In the genomic region with DNA sequence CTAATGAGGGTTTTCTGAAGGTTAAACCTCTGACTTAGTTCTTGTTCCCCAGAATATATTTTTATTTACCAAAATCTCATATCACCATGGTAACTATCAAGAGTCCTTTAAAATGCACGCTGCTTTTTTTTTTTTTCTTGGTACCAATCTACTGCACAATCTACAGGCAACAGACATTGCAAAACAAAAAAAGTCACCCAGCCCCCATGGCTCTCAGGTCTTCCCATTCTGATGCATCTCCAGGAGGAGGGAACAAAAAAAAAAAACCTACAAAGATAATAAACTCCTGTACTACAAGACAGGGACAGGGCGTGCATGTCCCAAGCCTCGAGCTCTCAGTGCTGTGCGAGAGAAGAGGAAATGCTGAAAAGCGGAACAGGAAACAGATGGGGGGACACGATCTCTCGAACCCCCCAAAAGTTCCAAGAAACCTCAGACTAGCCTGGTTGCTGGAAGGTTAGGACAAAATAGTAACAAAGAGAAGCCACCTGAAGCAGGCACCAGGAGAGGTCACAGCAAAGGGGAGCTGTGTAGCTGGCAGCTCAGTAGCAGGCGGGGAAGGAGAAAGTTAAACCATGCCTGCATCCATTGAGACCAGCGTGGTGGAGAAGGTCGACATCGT, we compare ENCODE assay signal across 9 mouse cellular contexts.
A peak's percentile ranks its signal among the peaks of the same experiment; 100 is the strongest.
DNase-seq lines count a peak whose midpoint lies in the region; ATAC-seq lines count a peak whose summit lies in the region.
"Had no signal": no experiment of that assay in that cellular context is flagged by ENCODE, and none has a peak within 500 bp of the region (broad histone marks: within the 10 kb centered on the region; RNA-seq: fewer than 3 reads in every experiment).

No protein-coding gene starts in this region.

- H3K9me3 ChIP-seq in kidney, embryonic 16.5 days (ENCODE audit: low read length): no peaks in the 10 kb centered on the region
- no peaks in the 10 kb centered on the region; the same call in 1 of the 2 replicates for H3K9me3 ChIP-seq in midbrain, embryonic 15.5 days
- H3K9me3 ChIP-seq: hindbrain, embryonic 15.5 days had no signal

- ATAC-seq in kidney, embryonic 16.5 days (ENCODE audit: low FRiP score, low TSS enrichment): no peak
- no peak for ATAC-seq in midbrain, embryonic 15.5 days (replicated peaks)

- H3K4me3 ChIP-seq in kidney, embryonic 16.5 days (ENCODE audit: low read length): no peak overlapping the region
- H3K4me3 ChIP-seq in midbrain, embryonic 15.5 days: no peak overlapping the region
- H3K4me3 ChIP-seq: hindbrain, embryonic 15.5 days had no signal

- DNase-seq in layer of hippocampus, adult 11-12 months (ENCODE audit: low spot score): peak; percentile 16
- DNase-seq in layer of hippocampus, postnatal 25 days (ENCODE audit: extremely low spot score in 1 of 2, low spot score in 1 of 2): no peak
- DNase-seq in c-Kit-positive CD71-positive TER-119-negative erythroid progenitor cells, embryonic 14.5 days (ENCODE audit: low read depth): peak; percentile 34
- no peak for DNase-seq in cerebellum, postnatal 36 days
- no peak for DNase-seq in cerebellum, adult 8-10 months
- DNase-seq in cerebellum, adult 9-10 months: no peak

- 66% methylated on average over 11 of the region's 11 CpGs for WGBS in kidney, embryonic 16.5 days
- 66% methylated on average over 11 of the region's 11 CpGs for WGBS in midbrain, embryonic 15.5 days

- peaks cover 16% of the 10 kb centered on the region for H3K4me1 ChIP-seq in kidney, embryonic 16.5 days (ENCODE audit: insufficient read depth, low read length)
- H3K4me1 ChIP-seq in midbrain, embryonic 15.5 days: peaks cover 10% of the 10 kb centered on the region; the same call in 1 of the 2 replicates
- H3K4me1 ChIP-seq: hindbrain, embryonic 15.5 days had no signal

- H3K27ac ChIP-seq in kidney, embryonic 16.5 days (ENCODE audit: low read length): peak overlapping the region; percentile 40; the same call in 1 of the 2 replicates
- peak overlapping the region; percentile 4; the same call in 1 of the 2 replicates for H3K27ac ChIP-seq in midbrain, embryonic 15.5 days
- H3K27ac ChIP-seq: hindbrain, embryonic 15.5 days had no signal

- H3K9ac ChIP-seq in kidney, embryonic 16.5 days (replicated peaks; ENCODE audit: low read length): no peak overlapping the region
- H3K9ac ChIP-seq in midbrain, embryonic 15.5 days: no peak overlapping the region
- H3K9ac ChIP-seq: hindbrain, embryonic 15.5 days had no signal

- H3K4me2 ChIP-seq in kidney, embryonic 16.5 days (replicated peaks; ENCODE audit: low read depth, low read length): no peak overlapping the region
- no peak overlapping the region for H3K4me2 ChIP-seq in midbrain, embryonic 15.5 days
- H3K4me2 ChIP-seq: hindbrain, embryonic 15.5 days had no signal

- no peaks in the 10 kb centered on the region for H3K36me3 ChIP-seq in kidney, embryonic 16.5 days (ENCODE audit: insufficient read depth, low read length)
- no peaks in the 10 kb centered on the region for H3K36me3 ChIP-seq in midbrain, embryonic 15.5 days (replicated peaks)
- H3K36me3 ChIP-seq: hindbrain, embryonic 15.5 days had no signal

- H3K27me3 ChIP-seq in kidney, embryonic 16.5 days (ENCODE audit: insufficient read depth, low read length): no peaks in the 10 kb centered on the region
- no peaks in the 10 kb centered on the region for H3K27me3 ChIP-seq in midbrain, embryonic 15.5 days (replicated peaks)
- H3K27me3 ChIP-seq: hindbrain, embryonic 15.5 days had no signal

Comparison
In these comparisons a context has a peak if more than half of its experiments do, and no peak if none do; other contexts are left out.
1. DNase-seq: peak in layer of hippocampus, adult 11-12 months (single experiment) and c-Kit-positive CD71-positive TER-119-negative erythroid progenitor cells, embryonic 14.5 days (single experiment); none in layer of hippocampus, postnatal 25 days (0 of 2), cerebellum, postnatal 36 days (0 of 2), cerebellum, adult 8-10 months (single experiment) and cerebellum, adult 9-10 months (single experiment).